Mouse (Mus musculus): ENCODE measurements at regions not wholly inside any gene's neighbourhood (a gene's known extent, or its start where the extent isn't known, plus 50 kb on each side); places are given as distances from the start of the nearest gene placed in this dataset.
A peak's percentile ranks its signal among the peaks of the same experiment; 100 is the strongest.

DNA sequence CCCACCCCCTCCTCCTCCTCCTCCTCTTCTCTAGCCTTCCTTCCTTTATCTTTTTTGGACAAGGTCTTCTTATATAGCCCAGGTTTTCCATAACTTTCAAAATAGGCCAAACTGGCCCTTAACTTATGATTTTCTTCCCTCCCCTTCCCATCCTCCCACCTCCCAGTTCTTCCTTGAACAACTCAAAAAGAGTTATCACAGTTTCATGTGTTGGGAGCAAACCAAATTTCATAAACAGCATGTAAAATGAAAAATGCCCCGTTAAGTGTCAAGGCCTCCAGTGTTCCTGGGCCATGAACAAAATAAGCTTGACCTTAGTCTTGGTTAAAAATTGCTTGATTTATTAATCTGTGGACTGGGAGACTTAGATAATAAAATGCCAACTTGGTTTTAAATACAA, 132.4 kb downstream of the Dusp6 start:
- H3K36me3 ChIP-seq: no peaks in the 10 kb centered on the region
- H3K27ac ChIP-seq: no peak overlapping the region
- no peaks in the 10 kb centered on the region for H3K27me3 ChIP-seq (replicated peaks)
- 85% methylated on average over 1 of the region's 1 CpGs for WGBS
- H3K4me1 ChIP-seq (replicated peaks): no peaks in the 10 kb centered on the region
- ATAC-seq: no peak
- no peak overlapping the region for H3K9ac ChIP-seq
- no peak overlapping the region for H3K4me3 ChIP-seq (replicated peaks)
- no peaks in the 10 kb centered on the region for H3K9me3 ChIP-seq
- H3K4me2 ChIP-seq (replicated peaks): no peak overlapping the region

DNA sequence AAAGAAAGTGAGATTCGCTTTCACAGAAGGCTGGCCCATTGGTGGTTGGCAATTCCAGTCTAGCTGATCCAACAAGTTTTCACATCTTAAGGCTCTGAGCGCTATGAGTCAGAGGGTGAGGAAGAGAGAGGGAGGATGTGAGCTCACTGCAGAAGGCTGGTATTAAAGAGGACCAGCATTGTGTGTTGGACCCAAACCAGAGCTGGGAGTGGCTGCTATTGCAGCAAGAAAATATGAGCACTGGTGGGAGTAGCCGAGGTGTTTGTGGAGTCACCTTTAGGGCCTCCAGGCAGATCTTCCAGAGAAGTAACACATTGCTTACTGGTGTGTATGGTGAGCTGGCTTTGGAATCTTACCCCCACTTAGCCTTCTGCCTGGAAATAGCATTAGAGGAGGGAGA, 133.6 kb downstream of the Dusp6 start:
- Histone ChIP-seq H3K9ac (no peak overlapping the region), H3K9me3 (no peaks in the 10 kb centered on the region), H3K36me3 (no peaks in the 10 kb centered on the region), H3K4me1 (replicated peaks) (no peaks in the 10 kb centered on the region), H3K27ac (no peak overlapping the region), H3K4me3 (replicated peaks) (no peak overlapping the region), H3K4me2 (replicated peaks) (no peak overlapping the region), H3K27me3 (replicated peaks) (no peaks in the 10 kb centered on the region)
- peak; percentile 23; the same call in 1 of the 2 replicates for ATAC-seq
- WGBS: 75% methylated on average over 3 of the region's 3 CpGs

DNA sequence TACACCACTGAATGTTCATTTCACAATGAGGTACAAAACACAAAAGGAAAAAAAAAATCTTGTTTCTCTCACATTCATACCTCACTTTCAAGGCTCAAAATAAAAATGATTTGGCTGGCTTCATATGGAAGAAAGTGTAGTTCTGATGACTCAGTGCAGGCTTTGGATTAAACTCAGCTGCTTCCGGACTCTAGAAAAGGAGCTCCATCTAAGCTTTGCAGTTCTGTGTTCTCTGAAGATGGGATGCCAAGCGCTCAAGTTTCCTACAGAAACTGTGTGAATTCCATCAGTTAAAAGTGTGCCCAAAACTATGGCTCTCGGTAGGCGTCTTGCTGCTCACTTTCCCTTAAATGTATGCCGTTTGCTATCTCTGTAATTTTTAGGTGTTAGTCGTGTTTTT, 137.0 kb downstream of the Dusp6 start:
- no peak overlapping the region for H3K9ac ChIP-seq
- no peak overlapping the region for H3K4me3 ChIP-seq (replicated peaks)
- no peak overlapping the region for H3K27ac ChIP-seq
- no peak for ATAC-seq
- H3K36me3 ChIP-seq: no peaks in the 10 kb centered on the region
- no peak overlapping the region for H3K4me2 ChIP-seq (replicated peaks)
- H3K4me1 ChIP-seq (replicated peaks): no peaks in the 10 kb centered on the region
- 96% methylated on average over 6 of the region's 6 CpGs for whole genome bisulfite sequencing
- H3K27me3 ChIP-seq (replicated peaks): no peaks in the 10 kb centered on the region
- no peaks in the 10 kb centered on the region for H3K9me3 ChIP-seq

DNA sequence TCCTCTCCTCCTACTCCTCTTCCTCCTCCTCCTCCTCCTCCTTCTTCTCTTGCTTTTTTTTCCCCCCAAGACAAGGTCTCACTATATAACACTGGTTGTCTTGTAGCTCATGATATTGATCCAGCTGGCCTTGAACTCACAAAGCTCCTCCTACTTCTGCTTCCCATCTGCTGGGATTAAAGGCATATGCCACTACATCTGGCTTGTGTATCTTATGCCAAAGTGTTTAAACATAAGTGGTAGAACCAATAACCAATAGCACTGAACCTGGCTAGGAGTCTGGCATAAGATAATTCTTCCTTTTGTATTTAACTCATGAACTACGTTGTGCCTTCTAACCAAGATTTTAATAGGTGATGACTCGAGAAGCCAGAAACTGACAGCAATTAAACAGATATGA, 143.7 kb downstream of the Dusp6 start:
- Histone ChIP-seq H3K9ac (no peak overlapping the region), H3K36me3 (no peaks in the 10 kb centered on the region), H3K4me1 (replicated peaks) (no peaks in the 10 kb centered on the region), H3K4me3 (replicated peaks) (no peak overlapping the region), H3K9me3 (no peaks in the 10 kb centered on the region), H3K27me3 (replicated peaks) (no peaks in the 10 kb centered on the region), H3K4me2 (replicated peaks) (no peak overlapping the region), H3K27ac (no peak overlapping the region)
- ATAC-seq: no peak
- 85% methylated on average over 2 of the region's 2 CpGs for WGBS

DNA sequence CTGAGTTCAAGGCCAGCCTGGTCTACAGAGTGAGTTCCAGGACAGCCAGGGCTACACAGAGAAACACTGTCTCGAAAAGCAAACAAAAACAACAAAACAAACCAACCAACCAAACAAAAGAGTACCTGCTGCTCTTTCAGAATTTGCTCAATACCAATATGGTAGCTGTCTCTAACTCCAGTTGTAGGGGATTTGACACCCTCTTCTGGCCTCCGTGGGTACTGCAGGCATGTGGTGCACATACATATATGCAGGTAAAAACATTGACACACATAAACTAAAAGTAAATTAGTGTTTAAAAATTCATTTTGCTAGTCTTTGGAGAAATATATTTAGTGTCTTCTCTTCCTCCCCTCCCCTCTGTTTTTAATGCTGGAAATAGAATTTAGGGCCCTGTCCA, 145.8 kb downstream of the Dusp6 start:
- Histone ChIP-seq H3K4me2 (replicated peaks) (no peak overlapping the region), H3K9me3 (no peaks in the 10 kb centered on the region), H3K4me1 (replicated peaks) (no peaks in the 10 kb centered on the region), H3K27ac (no peak overlapping the region), H3K4me3 (replicated peaks) (no peak overlapping the region), H3K9ac (no peak overlapping the region), H3K27me3 (replicated peaks) (no peaks in the 10 kb centered on the region), H3K36me3 (no peaks in the 10 kb centered on the region)
- ATAC-seq: no peak
- WGBS: 94% methylated on average over 2 of the region's 2 CpGs

DNA sequence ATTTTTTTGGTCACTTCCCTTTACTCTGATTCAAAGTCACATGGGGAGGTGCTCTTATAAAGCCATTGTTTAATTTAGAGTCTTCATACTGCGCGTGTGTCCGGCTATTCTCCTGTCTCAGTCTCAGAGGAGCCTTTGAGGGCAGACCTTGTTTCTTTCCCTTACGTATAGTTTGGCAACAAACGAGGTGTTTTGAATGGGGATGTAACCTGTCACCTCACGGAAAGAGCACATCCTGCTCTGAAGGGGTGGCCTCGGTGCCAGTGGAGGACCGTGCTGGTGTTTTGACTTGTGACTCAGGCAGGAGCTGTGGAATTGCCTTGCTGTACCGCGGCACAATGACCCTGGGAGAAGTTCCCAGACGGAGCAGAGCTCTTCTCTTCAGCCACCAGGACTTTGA, 146.7 kb downstream of the Dusp6 start:
- no peak overlapping the region for H3K27ac ChIP-seq
- H3K9ac ChIP-seq: no peak overlapping the region
- peak; percentile 28; the same call in 1 of the 2 replicates for ATAC-seq
- no peak overlapping the region for H3K4me2 ChIP-seq (replicated peaks)
- no peaks in the 10 kb centered on the region for H3K9me3 ChIP-seq
- no peaks in the 10 kb centered on the region for H3K4me1 ChIP-seq (replicated peaks)
- H3K27me3 ChIP-seq (replicated peaks): no peaks in the 10 kb centered on the region
- 67% methylated on average over 11 of the region's 11 CpGs for WGBS
- H3K36me3 ChIP-seq: no peaks in the 10 kb centered on the region
- no peak overlapping the region for H3K4me3 ChIP-seq (replicated peaks)

DNA sequence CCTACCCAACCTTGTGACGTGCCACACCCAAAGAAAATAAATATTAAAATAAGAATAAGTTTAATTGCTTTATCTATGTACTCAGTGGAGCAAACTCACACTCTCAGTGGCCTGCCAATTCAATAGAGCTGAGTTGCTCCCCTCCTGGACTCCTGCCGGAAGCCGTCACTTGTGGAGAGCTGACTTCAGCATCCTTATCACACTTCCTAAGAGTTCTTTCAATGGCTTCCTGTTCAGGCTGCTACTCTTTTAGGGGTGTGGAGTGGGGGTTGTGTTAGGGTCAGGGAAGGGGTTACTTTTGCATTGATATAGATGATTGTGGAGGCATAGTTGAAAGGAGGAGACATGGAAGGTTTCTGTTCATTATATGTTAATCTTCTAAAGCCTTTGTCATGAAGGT, 147.7 kb downstream of the Dusp6 start:
- no peak overlapping the region for H3K4me2 ChIP-seq (replicated peaks)
- H3K9ac ChIP-seq: no peak overlapping the region
- no peaks in the 10 kb centered on the region for H3K9me3 ChIP-seq
- H3K4me3 ChIP-seq (replicated peaks): no peak overlapping the region
- H3K27ac ChIP-seq: no peak overlapping the region
- ATAC-seq: no peak
- no peaks in the 10 kb centered on the region for H3K4me1 ChIP-seq (replicated peaks)
- H3K36me3 ChIP-seq: no peaks in the 10 kb centered on the region
- WGBS: 85% methylated on average over 3 of the region's 3 CpGs
- H3K27me3 ChIP-seq (replicated peaks): no peaks in the 10 kb centered on the region

DNA sequence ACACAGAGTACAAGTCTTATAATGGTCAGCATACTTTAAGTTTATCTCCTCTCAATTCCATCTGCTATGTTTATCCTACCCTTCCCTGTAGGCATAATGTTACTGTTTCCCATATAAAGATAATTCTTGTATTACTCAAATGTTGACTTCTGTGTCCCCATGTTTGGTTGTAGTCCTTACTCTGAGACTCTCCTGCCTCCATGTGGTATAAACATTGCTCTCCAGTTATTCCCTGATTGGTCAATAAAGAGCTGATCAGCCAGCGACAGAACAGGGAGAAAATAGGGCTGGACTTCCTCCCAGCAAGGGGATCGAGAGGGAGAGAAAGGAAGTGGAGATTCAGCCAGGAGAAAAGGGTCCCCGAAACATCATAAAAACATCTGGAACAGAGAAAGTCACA, 150.4 kb downstream of the Dusp6 start:
- no peak overlapping the region for H3K4me3 ChIP-seq (replicated peaks)
- no peaks in the 10 kb centered on the region for H3K9me3 ChIP-seq
- no peak overlapping the region for H3K27ac ChIP-seq
- WGBS: 76% methylated on average over 3 of the region's 3 CpGs
- ATAC-seq: no peak
- no peaks in the 10 kb centered on the region for H3K4me1 ChIP-seq (replicated peaks)
- no peaks in the 10 kb centered on the region for H3K27me3 ChIP-seq (replicated peaks)
- H3K4me2 ChIP-seq (replicated peaks): no peak overlapping the region
- H3K9ac ChIP-seq: no peak overlapping the region
- H3K36me3 ChIP-seq: no peaks in the 10 kb centered on the region

DNA sequence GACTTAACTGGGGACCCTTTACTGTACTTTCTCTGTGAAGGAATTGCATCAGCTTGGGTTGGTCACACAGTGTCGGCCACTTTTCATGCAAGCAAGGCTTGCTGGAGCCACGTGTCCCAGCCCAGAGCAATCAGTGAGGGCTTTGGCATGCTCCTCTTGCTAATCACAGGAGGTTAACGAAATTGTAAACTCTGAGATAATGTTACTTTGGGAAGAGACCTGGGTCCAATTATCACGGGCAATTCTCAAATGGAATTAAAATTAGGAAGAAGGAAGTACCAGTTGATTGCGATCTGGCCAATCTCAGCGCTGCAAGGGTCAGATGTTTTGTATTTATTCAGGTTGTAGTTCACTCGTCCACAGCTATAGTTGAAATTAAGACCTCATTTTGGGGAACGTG, 153.2 kb downstream of the Dusp6 start:
- H3K9ac ChIP-seq: no peak overlapping the region
- H3K36me3 ChIP-seq: no peaks in the 10 kb centered on the region
- no peak overlapping the region for H3K4me3 ChIP-seq (replicated peaks)
- H3K27me3 ChIP-seq (replicated peaks): no peaks in the 10 kb centered on the region
- WGBS: 65% methylated on average over 8 of the region's 8 CpGs
- H3K9me3 ChIP-seq: no peaks in the 10 kb centered on the region
- no peak for ATAC-seq
- H3K27ac ChIP-seq: no peak overlapping the region
- no peak overlapping the region for H3K4me2 ChIP-seq (replicated peaks)
- H3K4me1 ChIP-seq (replicated peaks): no peaks in the 10 kb centered on the region

GRCm38 (mm10) chr10:99416896-99417479, 154.0 kb downstream of the Dusp6 start:
- ATAC-seq: no peak
- Histone ChIP-seq H3K4me2 (replicated peaks) (no peak overlapping the region), H3K27me3 (replicated peaks) (no peaks in the 10 kb centered on the region), H3K9ac (no peak overlapping the region), H3K36me3 (no peaks in the 10 kb centered on the region), H3K4me3 (replicated peaks) (no peak overlapping the region), H3K4me1 (replicated peaks) (no peaks in the 10 kb centered on the region), H3K27ac (no peak overlapping the region), H3K9me3 (no peaks in the 10 kb centered on the region)
- WGBS: 52% methylated on average over 3 of the region's 3 CpGs

DNA sequence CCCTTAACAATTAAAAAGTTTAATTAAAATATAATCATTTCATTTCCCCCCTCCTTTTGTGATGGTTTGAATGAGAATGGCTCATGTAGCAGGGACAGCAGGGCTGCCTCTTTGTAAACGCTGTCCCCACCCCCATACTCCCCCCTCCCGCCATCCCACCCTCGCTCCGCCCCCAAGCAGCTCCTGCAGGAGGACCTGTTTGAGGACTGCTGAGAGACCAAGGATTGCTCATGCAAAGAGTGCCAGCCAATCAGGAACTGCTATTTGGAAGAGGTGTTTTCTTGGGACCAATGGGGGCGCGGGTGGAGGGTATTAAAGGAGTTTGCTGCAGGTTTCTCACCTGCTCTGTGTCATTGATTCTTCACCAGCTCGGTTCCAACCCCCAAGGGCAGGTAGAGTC, 154.6 kb downstream of the Dusp6 start:
- Histone ChIP-seq H3K36me3 (no peaks in the 10 kb centered on the region), H3K27ac (no peak overlapping the region), H3K9ac (no peak overlapping the region), H3K9me3 (no peaks in the 10 kb centered on the region), H3K4me1 (replicated peaks) (no peaks in the 10 kb centered on the region), H3K4me2 (replicated peaks) (no peak overlapping the region), H3K27me3 (replicated peaks) (no peaks in the 10 kb centered on the region), H3K4me3 (replicated peaks) (no peak overlapping the region)
- ATAC-seq: no peak
- WGBS: 57% methylated on average over 7 of the region's 7 CpGs

- Histone ChIP-seq H3K9me3 (no peaks in the 10 kb centered on the region), H3K4me2 (replicated peaks) (no peak overlapping the region), H3K27me3 (replicated peaks) (no peaks in the 10 kb centered on the region), H3K9ac (no peak overlapping the region), H3K27ac (no peak overlapping the region), H3K4me3 (replicated peaks) (no peak overlapping the region), H3K4me1 (replicated peaks) (no peaks in the 10 kb centered on the region), H3K36me3 (no peaks in the 10 kb centered on the region)
- no peak for ATAC-seq
These were observed 155.5 kb downstream of the Dusp6 start for GRCm38 (mm10) chr10:99418497-99418896.

DNA sequence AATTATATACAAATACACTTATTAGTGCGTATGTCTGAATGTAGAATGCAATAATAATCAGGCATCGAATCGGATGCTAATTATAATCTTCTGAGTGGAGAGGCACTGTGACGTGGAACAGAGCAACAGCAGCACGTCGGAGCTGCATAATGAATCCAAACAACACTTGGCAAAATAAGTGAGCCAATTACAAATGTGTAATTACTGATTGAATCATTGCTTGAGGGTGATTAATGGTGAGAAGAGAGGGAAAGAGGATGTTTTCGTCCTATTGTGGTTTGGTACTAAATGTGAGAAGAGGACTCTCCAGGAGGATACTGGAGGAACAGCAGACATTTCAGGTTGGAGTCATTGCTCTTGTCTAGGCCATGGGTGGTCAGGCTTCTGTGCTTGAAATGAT, 156.5 kb downstream of the Dusp6 start:
- ATAC-seq: no peak
- H3K9me3 ChIP-seq: no peaks in the 10 kb centered on the region
- no peak overlapping the region for H3K4me3 ChIP-seq (replicated peaks)
- no peaks in the 10 kb centered on the region for H3K27me3 ChIP-seq (replicated peaks)
- no peaks in the 10 kb centered on the region for H3K36me3 ChIP-seq
- H3K9ac ChIP-seq: no peak overlapping the region
- 72% methylated on average over 7 of the region's 7 CpGs for WGBS
- H3K27ac ChIP-seq: no peak overlapping the region
- no peaks in the 10 kb centered on the region for H3K4me1 ChIP-seq (replicated peaks)
- H3K4me2 ChIP-seq (replicated peaks): no peak overlapping the region

- no peak overlapping the region for H3K27ac ChIP-seq
- WGBS: 91% methylated on average over 5 of the region's 5 CpGs
- no peak overlapping the region for H3K9ac ChIP-seq
- H3K9me3 ChIP-seq: no peaks in the 10 kb centered on the region
- H3K36me3 ChIP-seq: no peaks in the 10 kb centered on the region
- H3K27me3 ChIP-seq (replicated peaks): no peaks in the 10 kb centered on the region
- no peaks in the 10 kb centered on the region for H3K4me1 ChIP-seq (replicated peaks)
- no peak overlapping the region for H3K4me2 ChIP-seq (replicated peaks)
- no peak overlapping the region for H3K4me3 ChIP-seq (replicated peaks)
- ATAC-seq: no peak
These were observed 160.4 kb downstream of the Dusp6 start for GRCm38 (mm10) chr10:99423406-99423805.

Data from intestine, embryonic 15.5 days (tissue).